Mouse (Mus musculus) MEL (cell line): ENCODE measurements around the gene Cdc27.

Source experiments
- CTCF ChIP-seq, 3 experiments: IDR thresholded peaks in 2 of 3; conservative IDR thresholded peaks in 1 of 3; 2 replicates each; pipeline ENCODE4 v1.5.1; 2011 to 2012; ENCODE audit warnings: low read length in 3 of 3, low read depth in 2 of 3, mild to moderate bottlenecking in 2 of 3, improper control_type of control experiment in 1 of 3, inconsistent platforms in 1 of 3, mixed read lengths in 1 of 3, moderate library complexity in 1 of 3; ENCODE audit not compliant: control insufficient read depth in 1 of 3, insufficient read depth in 1 of 3, poor library complexity in 1 of 3, severe bottlenecking in 1 of 3
- MAZ ChIP-seq: IDR thresholded peaks from 2 replicates; pipeline ENCODE4 v1.6.1; 2012; ENCODE audit warnings: low read depth, mild to moderate bottlenecking, inconsistent platforms, low read length, improper control_type of control experiment

DNA sequence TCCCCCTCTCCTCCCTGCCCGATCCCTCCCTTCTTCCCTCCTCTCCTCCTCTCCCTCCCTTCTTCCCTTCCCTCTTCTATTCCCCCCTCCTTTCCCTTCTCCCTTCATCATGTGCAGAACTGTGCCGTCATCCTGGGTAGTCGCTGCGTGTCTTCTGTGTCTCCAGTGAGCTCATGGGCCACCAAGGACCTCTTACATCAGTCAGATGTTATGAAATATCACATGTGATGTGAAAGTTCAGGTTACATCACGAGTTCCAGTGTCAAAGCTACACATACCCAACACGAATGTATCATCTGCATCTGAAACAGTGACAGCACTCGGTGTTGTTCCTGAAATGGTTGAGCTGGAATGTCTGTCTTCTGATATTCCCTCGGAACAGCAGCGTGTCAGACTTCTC lies 14.8 kb upstream of the Cdc27 start:
- TF ChIP-seq MAZ = no peak
- TF ChIP-seq CTCF (IDR thresholded peaks at IDR 0.05 in 2 of 3, conservative IDR thresholded peaks at IDR 0.05 in 1 of 3; ENCODE audit: control insufficient read depth in 1 of 3, insufficient read depth in 1 of 3, low read depth in 2 of 3, low read length in 3 of 3, poor library complexity in 1 of 3, severe bottlenecking in 1 of 3) = no peak
